8 mouse cellular contexts compared by ENCODE assay signal in the genomic region with DNA sequence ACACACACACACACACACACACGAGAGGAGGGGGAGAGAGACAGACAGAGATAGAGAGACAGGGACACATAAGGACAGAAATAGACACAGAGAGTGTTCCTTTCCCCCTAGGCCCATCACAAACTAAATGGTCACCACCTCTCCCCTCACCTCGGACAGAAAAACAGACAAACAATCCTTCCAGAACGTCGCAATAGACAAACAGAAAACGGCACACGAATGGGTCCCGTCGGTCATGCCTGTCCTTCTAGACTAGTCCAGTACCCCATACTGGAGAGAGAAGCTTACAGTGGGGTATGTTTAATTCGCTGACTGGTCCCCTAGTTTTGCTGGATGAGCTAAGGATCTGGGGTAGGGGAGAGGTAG. TPM values are rescaled to one million over a fixed set of nuclear protein-coding genes. Genes with fewer than 3 reads are reported as not detected.
A peak's percentile ranks its signal among the peaks of the same experiment; 100 is the strongest.
DNase-seq lines count a peak whose midpoint lies in the region; ATAC-seq and TF ChIP-seq lines count a peak whose summit lies in the region.

No protein-coding gene starts in this region.

- H3K27me3 ChIP-seq in cerebellum, adult 2 months (ENCODE audit: control insufficient read depth, insufficient read depth, low read length), result no peaks in the 10 kb centered on the region; the same call in 1 of the 2 replicates
- H3K27me3 ChIP-seq in testis, adult 2 months (ENCODE audit: control insufficient read depth, insufficient read depth, low read length), result no peaks in the 10 kb centered on the region
- peaks cover 44% of the 10 kb centered on the region for H3K27me3 ChIP-seq in liver, embryonic 14.5 days (ENCODE audit: control insufficient read depth, insufficient read depth, low read length)

- H3K4me3 ChIP-seq in cerebellum, adult 2 months (replicated peaks; ENCODE audit: insufficient read depth, low read depth, low read length), result peak overlapping the region; percentile 25
- H3K4me3 ChIP-seq in testis, adult 2 months (ENCODE audit: control insufficient read depth, low read depth, low read length), result peak overlapping the region; percentile 73
- peak overlapping the region; percentile 51 to 54 for H3K4me3 ChIP-seq in liver, embryonic 14.5 days (ENCODE audit: insufficient read depth in 1 of 2, low read depth in 2 of 2, low read length in 2 of 2)

- peak overlapping the region; percentile 71 for H3K4me2 ChIP-seq in liver, embryonic 14.5 days (ENCODE audit: low read depth)

- no peaks in the 10 kb centered on the region for H3K9me3 ChIP-seq in liver, embryonic 14.5 days (ENCODE audit: control insufficient read depth, low read length)

- ATAC-seq in liver, embryonic 14.5 days (ENCODE audit: insufficient read depth), result no peak
- ATAC-seq in inflammation-experienced regulatory T-cells, adult 6 months, result no peak

- no peak for TF ChIP-seq CTCF in cerebellum, adult 2 months (IDR thresholded peaks at IDR 0.05; ENCODE audit: borderline replicate concordance, insufficient read depth, low read depth, low read length)
- no peak for TF ChIP-seq CTCF in testis, adult 2 months (IDR thresholded peaks at IDR 0.05; ENCODE audit: control insufficient read depth, insufficient read depth, insufficient replicate concordance, low read depth, low read length)
- TF ChIP-seq CTCF in liver, embryonic 14.5 days (IDR thresholded peaks at IDR 0.05; ENCODE audit: low read depth), result no peak

- H3K4me1 ChIP-seq in cerebellum, adult 2 months (ENCODE audit: control insufficient read depth, insufficient read depth, low read length), result no peaks in the 10 kb centered on the region
- H3K4me1 ChIP-seq in testis, adult 2 months (ENCODE audit: control insufficient read depth, insufficient read depth, low read length), result peaks cover 17% of the 10 kb centered on the region
- no peaks in the 10 kb centered on the region for H3K4me1 ChIP-seq in liver, embryonic 14.5 days (replicated peaks; ENCODE audit: control insufficient read depth in 2 of 2, insufficient read depth in 2 of 2, low read length in 1 of 2)

- no peak for TF ChIP-seq POLR2A in cerebellum, adult 2 months (IDR thresholded peaks at IDR 0.05; ENCODE audit: borderline replicate concordance, insufficient read depth, low read length)
- TF ChIP-seq POLR2A in testis, adult 2 months (IDR thresholded peaks at IDR 0.05; ENCODE audit: control insufficient read depth, low read depth, low read length), result no peak

- H3K27ac ChIP-seq in cerebellum, adult 2 months (ENCODE audit: insufficient read depth, low read length), result no peak overlapping the region
- no peak overlapping the region for H3K27ac ChIP-seq in testis, adult 2 months (ENCODE audit: control insufficient read depth, insufficient read depth, low read depth, low read length)
- H3K27ac ChIP-seq in liver, embryonic 14.5 days, result no peak overlapping the region

- no peak overlapping the region for H3K9ac ChIP-seq in liver, embryonic 14.5 days (replicated peaks)

- WGBS in cerebellum, adult 2 months, result 16% methylated on average over 9 of the region's 9 CpGs
- 2% methylated on average over 9 of the region's 9 CpGs for WGBS in liver, embryonic 14.5 days (ENCODE audit: insufficient replicate concordance)

- no peaks in the 10 kb centered on the region for H3K36me3 ChIP-seq in testis, adult 2 months (ENCODE audit: control insufficient read depth, insufficient read depth, low read length)
- no peaks in the 10 kb centered on the region for H3K36me3 ChIP-seq in liver, embryonic 14.5 days (replicated peaks; ENCODE audit: control insufficient read depth, insufficient read depth, low read depth)

- TF ChIP-seq EP300 in liver, embryonic 14.5 days (IDR thresholded peaks at IDR 0.05; ENCODE audit: low read depth), result no peak

- DNase-seq in cerebellum, adult 2 months, result no peak
- no peak for DNase-seq in cerebellum, postnatal 25 days
- DNase-seq in testis, postnatal 14 days (ENCODE audit: low spot score), result no peak
- no peak for DNase-seq in liver, embryonic 14.5 days (ENCODE audit: low read depth in 3 of 3, low spot score in 3 of 3)
- no peak for DNase-seq in ovary, postnatal 10 days (ENCODE audit: low spot score)
- no peak for DNase-seq in frontal cortex, postnatal 36 days (ENCODE audit: low spot score in 2 of 2)

RNA-seq across cellular contexts. Expression of a gene that starts 0.9 kb away (rescaled TPM):
- polyA plus RNA-seq in cerebellum, adult 2 months (2012; rRNA removed), result 11.6 and 12.5 TPM in 2 replicates
- 0.13 and 0.22 TPM in 2 replicates for polyA plus RNA-seq in testis, adult 2 months (2012; rRNA removed)
- polyA plus RNA-seq in liver, embryonic 14.5 days (2012; rRNA removed), result 0.16 and 0.22 TPM in 2 replicates
- 0.19 and 0.50 TPM in 2 replicates for polyA plus RNA-seq in liver, embryonic 14.5 days (2014; fragmentation: Nextera tagmentation; extraction: Ambion mirVana)
- polyA plus RNA-seq in inflammation-experienced regulatory T-cells, adult 6 months (2017; shearing (Covaris generic)), result under 1 TPM in 1 of 3 experiments, not detected in 2; 0.39 TPM
